In the genomic region with DNA sequence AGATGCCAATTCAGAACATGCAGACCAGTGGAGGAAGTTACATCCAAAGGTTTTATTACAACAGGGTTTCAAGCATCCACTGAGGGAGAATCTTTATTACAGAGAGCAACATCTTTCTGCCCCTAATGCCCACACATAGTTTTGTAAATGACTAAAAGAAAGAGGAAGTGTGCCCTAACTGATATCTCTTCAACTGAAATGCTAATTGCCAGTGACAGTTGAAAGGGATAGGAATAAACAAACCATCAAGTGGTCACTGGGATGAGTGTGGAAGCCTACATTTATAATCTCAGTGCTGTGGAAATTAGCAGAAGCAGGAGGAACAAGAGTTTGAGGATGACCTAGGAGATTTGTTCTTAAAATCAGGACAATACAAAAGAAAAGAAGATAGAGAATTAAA, we compare ENCODE assay signal across 16 mouse cellular contexts.
"Had no signal": no experiment of that assay in that cellular context is flagged by ENCODE, and none has a peak within 500 bp of the region (broad histone marks: within the 10 kb centered on the region; RNA-seq: fewer than 3 reads in every experiment).

No protein-coding gene starts in this region.

- DNase-seq: retina, postnatal 1 day; right cerebral cortex, postnatal 14 days; right cerebral cortex, postnatal 25 days; right cerebral cortex, postnatal 4 days; spleen, adult 18-20 months; thymus, adult 18-20 months; thymus, adult 2 months; thymus, postnatal 14 days; thymus, postnatal 25 days; thymus, postnatal 36 days; thymus, postnatal 4 days had no signal

- H3K27ac ChIP-seq: neural tube, embryonic 12.5 days; neural tube, embryonic 13.5 days; neural tube, embryonic 15.5 days; stomach, embryonic 15.5 days; stomach, postnatal 0 days had no signal

- H3K9ac ChIP-seq: neural tube, embryonic 12.5 days; neural tube, embryonic 13.5 days; neural tube, embryonic 15.5 days; stomach, embryonic 15.5 days had no signal

- H3K9me3 ChIP-seq: neural tube, embryonic 12.5 days; neural tube, embryonic 13.5 days; neural tube, embryonic 15.5 days; stomach, embryonic 15.5 days had no signal

- H3K27me3 ChIP-seq: neural tube, embryonic 12.5 days; neural tube, embryonic 13.5 days; neural tube, embryonic 15.5 days; stomach, embryonic 15.5 days had no signal

- H3K4me3 ChIP-seq: neural tube, embryonic 12.5 days; neural tube, embryonic 13.5 days; neural tube, embryonic 15.5 days; stomach, embryonic 15.5 days had no signal

- H3K4me1 ChIP-seq: neural tube, embryonic 12.5 days; neural tube, embryonic 13.5 days; neural tube, embryonic 15.5 days; stomach, embryonic 15.5 days had no signal

- H3K36me3 ChIP-seq: neural tube, embryonic 12.5 days; neural tube, embryonic 13.5 days; neural tube, embryonic 15.5 days; stomach, embryonic 15.5 days had no signal
